35 mouse cellular contexts compared by ENCODE assay signal in the genomic region with DNA sequence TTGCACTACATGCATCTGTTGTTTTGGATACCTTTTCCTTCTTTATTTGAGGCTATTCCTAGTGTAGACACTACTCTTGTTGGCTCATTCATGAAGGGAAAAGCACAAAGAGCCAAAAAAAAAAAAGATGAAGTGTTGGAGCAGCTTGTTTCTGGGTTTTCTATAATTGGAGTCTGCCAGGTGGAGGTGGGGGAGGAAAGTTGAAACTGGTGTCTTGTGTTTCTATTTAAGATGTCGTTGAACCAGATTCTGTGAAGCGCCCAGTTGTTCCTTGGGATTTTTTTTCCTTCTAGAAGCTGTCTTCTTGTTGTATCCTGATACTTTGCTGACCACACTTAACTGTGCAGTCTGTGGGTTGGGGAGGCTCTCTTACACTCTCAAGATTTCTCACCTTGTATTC. TPM values are rescaled to one million over a fixed set of nuclear protein-coding genes. Genes with fewer than 3 reads are reported as not detected.
DNase-seq lines count a peak whose midpoint lies in the region; ATAC-seq and TF ChIP-seq lines count a peak whose summit lies in the region.
"Had no signal": no experiment of that assay in that cellular context is flagged by ENCODE, and none has a peak within 500 bp of the region (broad histone marks: within the 10 kb centered on the region; RNA-seq: fewer than 3 reads in every experiment).

No protein-coding gene starts in this region.

- H3K36me3 ChIP-seq in hindbrain, postnatal 0 days (ENCODE audit: insufficient read depth, low read length), result no peaks in the 10 kb centered on the region
- H3K36me3 ChIP-seq: embryonic facial prominence, embryonic 12.5 days; forebrain, embryonic 15.5 days; heart, embryonic 10.5 days; heart, embryonic 15.5 days; hindbrain, embryonic 12.5 days; liver, embryonic 13.5 days; midbrain, embryonic 13.5 days; stomach, embryonic 15.5 days had no signal

- peak; percentile 33 to 65 for DNase-seq in left cerebral cortex, adult 18-20 months (ENCODE audit: low spot score in 2 of 2)
- DNase-seq in left cerebral cortex, postnatal 4 days, result no peak
- peak; percentile 16 to 26 for DNase-seq in left cerebral cortex, adult 2 months (ENCODE audit: extremely low spot score in 1 of 2, low spot score in 2 of 2)
- peak; percentile 24 to 91 for DNase-seq in left cerebral cortex, postnatal 25 days (ENCODE audit: low spot score in 2 of 2)
- peak; percentile 86 for DNase-seq in telencephalon, adult 2 months (ENCODE audit: low read depth, low spot score)
- DNase-seq in lung, postnatal 36 days, result no peak
- DNase-seq in hindbrain, postnatal 0 days (ENCODE audit: low spot score), result no peak
- DNase-seq: adrenal gland, adult 8-10 months; B cell, adult 2 months; cerebellum, adult 11 months; cerebellum, adult 9-10 months; embryo, embryonic 11 days; gastrocnemius, postnatal 25 days; heart, adult 11 months; kidney, adult 8-10 months; liver, embryonic 13.5 days; lung, adult 18-20 months; thymus, postnatal 14 days had no signal

- no peaks in the 10 kb centered on the region for H3K4me1 ChIP-seq in hindbrain, postnatal 0 days (ENCODE audit: insufficient read depth, low read length)
- H3K4me1 ChIP-seq: embryonic facial prominence, embryonic 12.5 days; forebrain, embryonic 15.5 days; heart, embryonic 10.5 days; heart, embryonic 15.5 days; hindbrain, embryonic 12.5 days; liver, embryonic 13.5 days; midbrain, embryonic 13.5 days; stomach, embryonic 15.5 days had no signal

- no peak overlapping the region for H3K4me2 ChIP-seq in hindbrain, postnatal 0 days (ENCODE audit: low read depth, low read length)
- H3K4me2 ChIP-seq: embryonic facial prominence, embryonic 12.5 days; forebrain, embryonic 15.5 days; heart, embryonic 15.5 days; hindbrain, embryonic 12.5 days; liver, embryonic 13.5 days; midbrain, embryonic 13.5 days; stomach, embryonic 15.5 days had no signal

- intact Hi-C loops in left cerebral cortex, postnatal 4 days (cut with DNase I), result no loop called here
- intact Hi-C loops in left cerebral cortex, adult 2 months (cut with DNase I), result loop anchor here (10.0 kb wide), 1 partner anchor 195 kb away; no protein-coding TSS in a partner anchor
- intact Hi-C loops in left cerebral cortex, postnatal 25 days (cut with DNase I), result loop anchor here (1.0 to 10.0 kb wide), 2 partner anchors 118 to 195 kb away; no protein-coding TSS in a partner anchor

- no peak overlapping the region for H3K9ac ChIP-seq in hindbrain, postnatal 0 days (replicated peaks; ENCODE audit: low read length)
- H3K9ac ChIP-seq: embryonic facial prominence, embryonic 12.5 days; forebrain, embryonic 15.5 days; heart, embryonic 15.5 days; hindbrain, embryonic 12.5 days; liver, embryonic 13.5 days; midbrain, embryonic 13.5 days; stomach, embryonic 15.5 days had no signal

- no peak for ATAC-seq in hindbrain, postnatal 0 days
- ATAC-seq: forebrain, embryonic 15.5 days; intestine, embryonic 16.5 days; lung, postnatal 0 days; midbrain, embryonic 13.5 days had no signal

- H3K4me3 ChIP-seq in left cerebral cortex, adult 2 months, result no peak overlapping the region
- no peak overlapping the region for H3K4me3 ChIP-seq in hindbrain, postnatal 0 days (ENCODE audit: low read length)
- H3K4me3 ChIP-seq: embryonic facial prominence, embryonic 12.5 days; forebrain, embryonic 15.5 days; heart, embryonic 10.5 days; heart, embryonic 15.5 days; hindbrain, embryonic 12.5 days; liver, embryonic 13.5 days; midbrain, embryonic 13.5 days; stomach, embryonic 15.5 days had no signal

- no peaks in the 10 kb centered on the region for H3K27me3 ChIP-seq in hindbrain, postnatal 0 days (ENCODE audit: insufficient read depth, low read length)
- H3K27me3 ChIP-seq: CH12.LX; embryonic facial prominence, embryonic 12.5 days; forebrain, embryonic 15.5 days; heart, embryonic 15.5 days; hindbrain, embryonic 12.5 days; liver, embryonic 13.5 days; midbrain, embryonic 13.5 days; stomach, embryonic 15.5 days had no signal

- no peak overlapping the region for H3K27ac ChIP-seq in left cerebral cortex, adult 2 months
- no peak overlapping the region for H3K27ac ChIP-seq in hindbrain, postnatal 0 days
- H3K27ac ChIP-seq: embryonic facial prominence, embryonic 12.5 days; forebrain, embryonic 15.5 days; heart, embryonic 10.5 days; heart, embryonic 15.5 days; hindbrain, embryonic 12.5 days; kidney, postnatal 0 days; liver, embryonic 13.5 days; macrophage; midbrain, embryonic 13.5 days; stomach, embryonic 15.5 days had no signal

- no peaks in the 10 kb centered on the region for H3K9me3 ChIP-seq in hindbrain, postnatal 0 days (ENCODE audit: low read length)
- H3K9me3 ChIP-seq: embryonic facial prominence, embryonic 12.5 days; forebrain, embryonic 15.5 days; heart, embryonic 10.5 days; heart, embryonic 15.5 days; hindbrain, embryonic 12.5 days; liver, embryonic 13.5 days; midbrain, embryonic 13.5 days; stomach, embryonic 15.5 days had no signal

- WGBS in hindbrain, postnatal 0 days, result 91% methylated on average over 2 of the region's 2 CpGs

- no peak for TF ChIP-seq CTCF in left cerebral cortex, adult 2 months (IDR thresholded peaks at IDR 0.05)
- no peak for TF ChIP-seq CTCF in hindbrain, postnatal 0 days (IDR thresholded peaks at IDR 0.05; ENCODE audit: low read depth)

RNA-seq across cellular contexts. Expression of gene Htr1f, which starts 23.7 kb away (rescaled TPM):
- 1 to 10 TPM; 5.9 to 6.6 TPM for total RNA-seq in left cerebral cortex, adult 18-20 months (2021)
- total RNA-seq in left cerebral cortex, postnatal 4 days (2021), result 1 to 10 TPM; 3.4 to 3.9 TPM
- total RNA-seq in left cerebral cortex, adult 2 months (2021), result 1 to 10 TPM; 6.7 to 6.9 TPM
- total RNA-seq in left cerebral cortex, postnatal 25 days (2021), result 1 to 10 TPM; 6.3 to 6.6 TPM
- total RNA-seq in hindbrain, postnatal 0 days (2014; rRNA removed), result 0.31 and 1.7 TPM in 2 replicates
- polyA plus RNA-seq in hindbrain, postnatal 0 days (2015; fragmentation: Nextera tagmentation; extraction: Ambion mirVana), result 0.50 and 0.56 TPM in 2 replicates
- total RNA-seq: adrenal gland, adult 8-10 months; CH12.LX; ES-E14; gastrocnemius, adult 18-20 months; gastrocnemius, postnatal 25 days; heart, postnatal 25 days; megakaryocyte-erythroid progenitor cell, adult 5-6 weeks had no signal
- polyA plus RNA-seq: heart, embryonic 10.5 days; heart, embryonic 15.5 days; hindbrain, embryonic 12.5 days; intestine, embryonic 16.5 days; large intestine, adult 2 months; liver, embryonic 13.5 days; lung, postnatal 0 days; macrophage had no signal

Comparison
In these comparisons a context has a peak if more than half of its experiments do, and no peak if none do; other contexts are left out.
1. DNase-seq: peak in left cerebral cortex, adult 18-20 months (2 of 2), left cerebral cortex, adult 2 months (2 of 2), left cerebral cortex, postnatal 25 days (2 of 2) and telencephalon, adult 2 months (single experiment); none in left cerebral cortex, postnatal 4 days (single experiment), lung, postnatal 36 days (single experiment) and hindbrain, postnatal 0 days (single experiment).